Mouse (Mus musculus) heart, embryonic 11.5 days (tissue): ENCODE results near the gene Tmem190. TPM values are rescaled to one million over a fixed set of nuclear protein-coding genes. Genes with fewer than 3 reads are reported as not detected.
A peak's percentile ranks its signal among the peaks of the same experiment; 100 is the strongest.
"Not testable (repeated sequence)": the region's sequence is repeated elsewhere in the genome, so short reads cannot be mapped to it uniquely, and the experiment has no call there.

Source experiments
- ATAC-seq: fragments of 200-750 bp; cut with Nextera tagmentation; replicated peaks from 2 replicates; pipeline ENCODE4 v1.8.0; 2017; ENCODE audit warnings: moderate library complexity; ENCODE audit not compliant: insufficient number of reproducible peaks, low FRiP score, low TSS enrichment
- H3K27ac ChIP-seq: fragments of 300-500 bp; sonication (generic); 2 replicates; pipeline ENCODE4 v1.5.1; 2014; ENCODE audit warnings: mild to moderate bottlenecking, low read depth, low read length
- H3K27me3 ChIP-seq: fragments of 300-500 bp; sonication (generic); 2 replicates; pipeline ENCODE4 v1.6.1; 2014; ENCODE audit warnings: mild to moderate bottlenecking, low read length, mixed read lengths; ENCODE audit not compliant: control insufficient read depth, insufficient read depth
- H3K36me3 ChIP-seq: fragments of 300-500 bp; sonication (generic); 2 replicates; pipeline ENCODE4 v1.6.1; 2014; ENCODE audit warnings: mild to moderate bottlenecking, low read length, moderate library complexity, mixed read lengths; ENCODE audit not compliant: control insufficient read depth, insufficient read depth
- H3K4me1 ChIP-seq: fragments of 300-500 bp; sonication (generic); 2 replicates; pipeline ENCODE4 v1.6.1; 2014; ENCODE audit warnings: low read length; ENCODE audit not compliant: control insufficient read depth, insufficient read depth
- H3K4me2 ChIP-seq: fragments of 300-500 bp; sonication (generic); 2 replicates; pipeline ENCODE4 v1.6.1; 2014; ENCODE audit warnings: mild to moderate bottlenecking, moderate library complexity
- H3K4me3 ChIP-seq: fragments of 300-500 bp; sonication (generic); 2 replicates; pipeline ENCODE4 v1.5.1; 2014; ENCODE audit warnings: low read depth, low read length
- H3K9ac ChIP-seq: fragments of 300-500 bp; sonication (generic); 2 replicates; pipeline ENCODE4 v1.6.1; 2014; ENCODE audit warnings: mild to moderate bottlenecking, low read depth, low read length, moderate library complexity
- H3K9me3 ChIP-seq: fragments of 300-500 bp; sonication (generic); replicated peaks from 2 replicates; pipeline ENCODE4 v1.6.1; 2016; ENCODE audit warnings: low read length; ENCODE audit not compliant: control insufficient read depth
- WGBS: fragments of 180-500 bp; shearing (Covaris S2); extraction: QIAGEN DNeasy Blood & Tissue Kit; methylation state at CpG from one replicate; pipeline ENCODE4 v1.1.7; 2014; ENCODE audit not compliant: insufficient replicate concordance; 5-methylcytosine and 5-hydroxymethylcytosine counted together
- polyA plus RNA-seq: library from polyadenylated mRNA; unstranded; fragments of >200 nt; fragmentation: Nextera tagmentation; extraction: Ambion mirVana; gene quantifications from 2 replicates; pipeline ENCODE4 v1.2.1, GENCODE M21; 2014

Tmem190 gene
- polyA plus RNA-seq, 1 experiment from 2014 or later: not detected

GRCm38 (mm10) chr7:4783667-4784268, 1.0 kb downstream of the Tmem190 start:
- 64% methylated on average over 14 of the region's 14 CpGs for WGBS
- Histone ChIP-seq H3K9me3 (no peaks in the 10 kb centered on the region), H3K27ac (no peak overlapping the region), H3K4me2 (no peak overlapping the region), H3K27me3 (peaks cover 22% of the 10 kb centered on the region), H3K9ac (no peak overlapping the region), H3K4me3 (no peak overlapping the region), H3K4me1 (peaks cover 4% of the 10 kb centered on the region; the same call in 1 of the 2 replicates), H3K36me3 (no peaks in the 10 kb centered on the region)
- ATAC-seq: peak; percentile 45; the same call in 1 of the 2 replicates

GRCm38 (mm10) chr7:4788499-4789435, 6.0 kb downstream of the Tmem190 start:
- peak overlapping the region; percentile 30; the same call in 1 of the 2 replicates for H3K27ac ChIP-seq
- peaks cover 7% of the 10 kb centered on the region; the same call in 1 of the 2 replicates for H3K27me3 ChIP-seq
- H3K9ac ChIP-seq: peak overlapping the region; percentile 92
- H3K4me3 ChIP-seq: peak overlapping the region; percentile 65
- H3K36me3 ChIP-seq: peaks cover 2% of the 10 kb centered on the region; the same call in 1 of the 2 replicates
- peak; percentile 60 for ATAC-seq
- peaks cover 2% of the 10 kb centered on the region for H3K4me1 ChIP-seq
- 3% methylated on average over 51 of the region's 64 CpGs for WGBS
- H3K9me3 ChIP-seq: no peaks in the 10 kb centered on the region
- H3K4me2 ChIP-seq: peak overlapping the region; percentile 97

GRCm38 (mm10) chr7:4789436-4789935, 6.7 kb downstream of the Tmem190 start, which contains the start of gene Tmem238:
Gene Tmem238, minus strand, starts transcription at chr7:4789656.
- WGBS: 7% methylated on average over 31 of the region's 40 CpGs
- ATAC-seq: no peak

GRCm38 (mm10) chr7:4792278-4793212, 9.8 kb downstream of the Tmem190 start, which contains the start of gene Rpl28:
Gene Rpl28, plus strand, starts transcription at chr7:4792874.
- 1% methylated on average over 53 of the region's 54 CpGs for WGBS
- Histone ChIP-seq H3K27ac (peak within 1 kb of the TSS; percentile 95), H3K36me3 (peaks cover 14% of the 10 kb centered on the region), H3K4me1 (peaks cover 6% of the 10 kb centered on the region), H3K9me3 (no peaks in the 10 kb centered on the region), H3K4me3 (peak within 1 kb of the TSS; percentile 96), H3K4me2 (peak within 1 kb of the TSS; percentile 93), H3K27me3 (no peaks in the 10 kb centered on the region), H3K9ac (peak within 1 kb of the TSS; percentile 99)
- ATAC-seq: peak; percentile 87

More at GRCm38 (mm10) chr7:4789436-4789935, 6.7 kb downstream of the Tmem190 start, which contains the start of gene Tmem238:
- Histone ChIP-seq H3K9me3 (no peaks in the 10 kb centered on the region), H3K4me1 (peaks cover 6% of the 10 kb centered on the region), H3K9ac (peak within 1 kb of the TSS; percentile 92), H3K4me2 (peak within 1 kb of the TSS; percentile 97), H3K27ac (peak within 1 kb of the TSS; percentile 30; the same call in 1 of the 2 replicates), H3K4me3 (peak within 1 kb of the TSS; percentile 65), H3K36me3 (peaks cover 5% of the 10 kb centered on the region; the same call in 1 of the 2 replicates), H3K27me3 (no peaks in the 10 kb centered on the region; the same call in 1 of the 2 replicates)

GRCm38 (mm10) chr7:4793248-4793647, 10.5 kb downstream of the Tmem190 start:
- Histone ChIP-seq H3K36me3 (peaks cover 14% of the 10 kb centered on the region), H3K9ac (peak overlapping the region; percentile 99), H3K4me2 (peak overlapping the region; percentile 93), H3K27ac (peak overlapping the region; percentile 95), H3K4me3 (peak overlapping the region; percentile 96)
- H3K4me1 ChIP-seq, H3K9me3 ChIP-seq, H3K27me3 ChIP-seq: not testable (repeated sequence)
- ATAC-seq: 0 out of 2 replicates have a peak, but pooled peaks have one; percentile 12
- under 1% methylated on average over 31 of the region's 31 CpGs for WGBS

- peak overlapping the region; percentile 99 for H3K9ac ChIP-seq
- peak overlapping the region; percentile 46; the same call in 1 of the 2 replicates for H3K27ac ChIP-seq
- H3K4me3 ChIP-seq: peak overlapping the region; percentile 96
These were observed 10.9 kb downstream of the Tmem190 start for GRCm38 (mm10) chr7:4793674-4794073.

GRCm38 (mm10) chr7:4794631-4795168, 12.0 kb downstream of the Tmem190 start:
- H3K4me2 ChIP-seq: no peak overlapping the region; the same call in 1 of the 2 replicates

More at GRCm38 (mm10) chr7:4793674-4794073, 10.9 kb downstream of the Tmem190 start:
- peak overlapping the region; percentile 93 for H3K4me2 ChIP-seq
- peaks cover 6% of the 10 kb centered on the region for H3K4me1 ChIP-seq
- no peaks in the 10 kb centered on the region for H3K27me3 ChIP-seq
- H3K36me3 ChIP-seq: peaks cover 14% of the 10 kb centered on the region
- no peaks in the 10 kb centered on the region for H3K9me3 ChIP-seq
- ATAC-seq: no peak
- WGBS: 35% methylated on average over 4 of the region's 4 CpGs

More at GRCm38 (mm10) chr7:4794631-4795168, 12.0 kb downstream of the Tmem190 start:
- Histone ChIP-seq H3K9me3 (no peaks in the 10 kb centered on the region), H3K9ac (no peak overlapping the region), H3K36me3 (peaks cover 14% of the 10 kb centered on the region), H3K27me3 (no peaks in the 10 kb centered on the region), H3K27ac (no peak overlapping the region), H3K4me3 (no peak overlapping the region), H3K4me1 (peaks cover 6% of the 10 kb centered on the region)
- no peak for ATAC-seq
- 76% methylated on average over 3 of the region's 3 CpGs for WGBS
